Mouse (Mus musculus) hindbrain, embryonic 12.5 days (tissue): ENCODE measurements around the gene Mthfsl. TPM values are rescaled to one million over a fixed set of nuclear protein-coding genes. Genes with fewer than 3 reads are reported as not detected.
A peak's percentile ranks its signal among the peaks of the same experiment; 100 is the strongest.
"Not testable (repeated sequence)": the region's sequence is repeated elsewhere in the genome, so short reads cannot be mapped to it uniquely, and the experiment has no call there.

ENCODE experiments used
- ATAC-seq: fragments of 200-750 bp; cut with Nextera tagmentation; 2 replicates; pipeline ENCODE4 v1.8.0; 2017; ENCODE audit warnings: moderate TSS enrichment; ENCODE audit not compliant: low FRiP score
- H3K27ac ChIP-seq: fragments of 300-500 bp; sonication (generic); 2 replicates; pipeline ENCODE4 v1.5.1; 2016; ENCODE audit warnings: mild to moderate bottlenecking
- H3K27me3 ChIP-seq: fragments of 300-500 bp; sonication (generic); 2 replicates; pipeline ENCODE4 v1.6.1; 2016; ENCODE audit warnings: mild to moderate bottlenecking
- H3K36me3 ChIP-seq: fragments of 300-500 bp; sonication (generic); 2 replicates; pipeline ENCODE4 v1.6.1; 2016; ENCODE audit warnings: mild to moderate bottlenecking
- H3K4me1 ChIP-seq: fragments of 300-500 bp; sonication (generic); 2 replicates; pipeline ENCODE4 v1.6.1; 2016
- H3K4me2 ChIP-seq: fragments of 300-500 bp; sonication (generic); replicated peaks from 2 replicates; pipeline ENCODE4 v1.6.1; 2016; ENCODE audit warnings: mild to moderate bottlenecking
- H3K4me3 ChIP-seq: fragments of 300-500 bp; sonication (generic); 2 replicates; pipeline ENCODE4 v1.5.1; 2016; ENCODE audit warnings: mild to moderate bottlenecking
- H3K9ac ChIP-seq: fragments of 300-500 bp; sonication (generic); 2 replicates; pipeline ENCODE4 v1.6.1; 2016; ENCODE audit warnings: mild to moderate bottlenecking, moderate library complexity
- H3K9me3 ChIP-seq: fragments of 300-500 bp; sonication (generic); replicated peaks from 2 replicates; pipeline ENCODE4 v1.6.1; 2016; ENCODE audit warnings: mild to moderate bottlenecking
- WGBS: fragments of 180-500 bp; shearing (Covaris S2); methylation state at CpG from one replicate; pipeline ENCODE4 v1.1.7; 2016; 5-methylcytosine and 5-hydroxymethylcytosine counted together
- polyA plus RNA-seq: library from polyadenylated mRNA; unstranded; fragments of >200 nt; fragmentation: Nextera tagmentation; extraction: Ambion mirVana; gene quantifications from 2 replicates; pipeline ENCODE4 v1.2.1, GENCODE M21; 2016

Gene Mthfsl
- polyA plus RNA-seq, result 33.4 and 35.9 TPM in 2 replicates

DNA sequence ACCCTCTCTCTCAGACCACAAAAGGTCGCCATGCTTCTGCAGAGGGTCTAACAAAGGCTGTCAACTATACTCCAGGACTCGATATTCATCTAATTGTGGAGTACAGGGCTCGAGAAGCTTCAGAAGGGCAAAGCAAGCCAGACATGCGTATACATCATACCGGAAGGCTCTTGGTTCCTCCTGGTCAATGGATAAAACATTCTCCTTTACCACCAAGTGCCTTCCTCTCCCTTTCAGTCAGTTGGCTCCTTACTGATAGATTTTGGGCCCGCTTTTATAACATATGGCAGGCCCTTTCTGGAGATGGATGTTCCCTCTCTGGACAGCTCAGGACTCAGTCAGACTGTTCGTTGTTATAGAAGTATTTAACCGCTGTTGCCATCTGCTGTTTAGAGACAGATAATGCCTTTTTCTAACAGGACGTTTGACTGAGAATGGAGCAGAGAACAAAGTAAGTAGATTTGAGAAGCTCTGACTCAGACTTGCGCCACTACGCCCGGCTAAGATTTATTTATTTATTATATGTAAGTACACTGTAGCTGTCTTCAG, at the start of gene Mthfsl:
TSS of gene Mthfsl (minus strand) at position 308 of the 549 bp plus-strand sequence.
- Histone ChIP-seq H3K4me2 (peak within 1 kb of the TSS; percentile 46), H3K4me3 (peak within 1 kb of the TSS; percentile 28), H3K9ac (0 out of 2 replicates have a peak within 1 kb of the TSS, but pooled peaks have one; percentile 38), H3K27ac (peak within 1 kb of the TSS; percentile 73)
- 24% methylated on average over 11 of the region's 12 CpGs for WGBS
- not testable (repeated sequence) for H3K27me3 ChIP-seq, H3K36me3 ChIP-seq, H3K9me3 ChIP-seq, H3K4me1 ChIP-seq
- peak; percentile 62 for ATAC-seq

DNA sequence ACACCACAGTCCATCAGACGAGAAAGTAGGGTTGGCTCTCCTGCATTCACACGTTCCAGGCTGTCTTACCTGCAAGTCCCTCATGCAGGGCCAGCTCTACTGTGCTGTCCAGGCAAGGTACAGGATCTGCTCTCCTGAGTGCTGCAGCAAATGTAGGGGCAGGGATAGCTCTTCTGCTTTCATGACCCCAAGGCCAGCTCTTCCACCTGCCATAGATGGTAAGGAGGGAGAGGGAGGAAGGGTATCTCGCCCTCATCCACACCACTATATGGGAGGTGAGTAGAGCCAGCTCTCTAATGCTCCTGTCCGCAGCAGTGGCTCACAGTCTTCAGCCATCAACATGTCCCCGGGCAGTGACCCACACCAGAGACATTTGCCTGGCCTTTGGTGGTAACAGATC, 49.4 kb upstream of the Mthfsl start:
- WGBS, result 90% methylated on average over 5 of the region's 5 CpGs
- H3K36me3 ChIP-seq, H3K4me3 ChIP-seq, H3K4me1 ChIP-seq, ATAC-seq, H3K4me2 ChIP-seq, H3K9ac ChIP-seq, H3K27me3 ChIP-seq, H3K27ac ChIP-seq, H3K9me3 ChIP-seq: not testable (repeated sequence)

DNA sequence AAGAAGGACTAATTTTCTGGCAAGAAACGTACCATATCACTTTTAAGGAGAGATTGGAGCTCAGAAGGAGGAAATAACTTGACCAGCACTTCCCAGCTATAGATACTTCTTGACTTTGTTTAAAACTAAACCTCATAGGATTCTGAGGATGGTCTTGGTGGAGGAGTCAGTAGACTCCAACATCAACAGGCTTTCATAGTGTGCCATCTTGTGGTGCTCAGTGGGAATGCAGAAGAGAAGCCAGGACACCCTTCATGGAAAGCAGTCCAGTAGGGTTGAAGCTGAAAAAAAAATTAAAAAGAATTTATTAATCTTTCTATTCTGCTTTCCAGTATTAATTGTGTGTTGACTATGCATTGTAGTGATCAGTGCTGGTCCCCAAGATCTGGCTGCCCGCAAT, 26.6 kb upstream of the Mthfsl start:
- not testable (repeated sequence) for H3K9me3 ChIP-seq, ATAC-seq, H3K27ac ChIP-seq, H3K9ac ChIP-seq, H3K4me1 ChIP-seq, H3K4me2 ChIP-seq, H3K27me3 ChIP-seq, H3K36me3 ChIP-seq, H3K4me3 ChIP-seq
- WGBS, result 40% methylated on average over 1 of the region's 2 CpGs

DNA sequence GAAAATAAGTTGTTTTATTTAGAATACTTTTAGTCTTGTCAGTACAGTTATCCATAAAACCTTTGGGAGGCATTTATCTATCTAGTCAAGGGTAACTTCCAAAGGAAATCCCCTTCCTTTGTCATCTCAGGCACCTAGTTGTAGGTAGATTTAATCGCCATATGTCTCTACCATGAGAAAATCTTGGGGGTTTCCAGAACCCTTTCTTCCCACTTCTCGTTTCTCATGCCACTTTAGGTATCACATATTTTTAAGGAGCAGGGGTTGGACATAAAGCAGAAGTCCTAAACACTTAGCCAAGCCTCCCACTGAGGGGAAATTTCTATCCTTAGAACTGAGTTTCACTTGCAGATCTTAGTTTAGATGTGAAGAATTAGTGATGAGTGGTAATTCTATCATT, 25.9 kb upstream of the Mthfsl start:
- H3K27ac ChIP-seq, ATAC-seq, H3K36me3 ChIP-seq, H3K27me3 ChIP-seq, H3K4me2 ChIP-seq, H3K4me3 ChIP-seq, H3K9ac ChIP-seq, H3K4me1 ChIP-seq, H3K9me3 ChIP-seq: not testable (repeated sequence)
- WGBS, result 93% methylated on average over 1 of the region's 2 CpGs

DNA sequence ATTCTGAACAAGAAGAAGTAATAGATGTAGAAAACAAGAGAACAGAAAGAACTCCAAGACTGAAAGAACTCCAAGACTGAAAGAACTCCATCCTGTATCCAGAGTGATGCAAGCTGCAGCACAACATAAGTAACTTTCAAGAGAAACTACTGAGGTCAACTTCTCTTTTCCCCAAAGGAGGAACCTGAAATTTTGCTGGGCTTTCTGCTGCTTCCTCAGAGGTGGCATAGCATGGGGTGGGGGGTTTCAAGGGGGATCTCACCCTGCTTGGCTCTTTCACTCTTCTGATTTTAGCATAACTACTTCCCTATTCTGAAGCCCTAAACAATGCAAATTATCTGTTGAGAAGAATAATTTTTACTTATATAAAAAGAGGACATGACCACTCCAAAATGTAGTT, 15.2 kb upstream of the Mthfsl start:
- H3K27me3 ChIP-seq, H3K4me2 ChIP-seq, H3K36me3 ChIP-seq, H3K4me3 ChIP-seq, H3K4me1 ChIP-seq, H3K9me3 ChIP-seq, H3K27ac ChIP-seq, H3K9ac ChIP-seq, ATAC-seq: not testable (repeated sequence)

DNA sequence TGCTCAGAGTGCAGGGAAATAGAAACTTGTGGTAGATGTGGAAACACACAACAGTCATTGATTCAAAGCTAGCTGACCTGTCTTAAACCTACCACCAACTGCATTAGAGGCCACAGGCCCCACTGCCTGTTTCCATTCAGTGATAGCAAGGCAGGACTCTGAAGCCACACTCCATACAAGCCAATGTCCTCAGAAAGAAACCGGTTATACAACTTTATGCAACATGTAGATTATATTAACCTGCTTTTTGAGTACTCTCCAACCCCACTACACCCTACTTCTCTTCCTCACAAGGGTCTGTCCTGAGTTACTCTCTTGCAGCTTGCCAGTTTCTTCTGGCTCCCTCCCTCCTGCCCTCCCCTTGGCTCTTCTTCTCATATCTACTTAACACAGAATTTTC, 13.1 kb upstream of the Mthfsl start:
- not testable (repeated sequence) for ATAC-seq, H3K4me3 ChIP-seq
- WGBS, result 80% methylated on average over 1 of the region's 1 CpGs

DNA sequence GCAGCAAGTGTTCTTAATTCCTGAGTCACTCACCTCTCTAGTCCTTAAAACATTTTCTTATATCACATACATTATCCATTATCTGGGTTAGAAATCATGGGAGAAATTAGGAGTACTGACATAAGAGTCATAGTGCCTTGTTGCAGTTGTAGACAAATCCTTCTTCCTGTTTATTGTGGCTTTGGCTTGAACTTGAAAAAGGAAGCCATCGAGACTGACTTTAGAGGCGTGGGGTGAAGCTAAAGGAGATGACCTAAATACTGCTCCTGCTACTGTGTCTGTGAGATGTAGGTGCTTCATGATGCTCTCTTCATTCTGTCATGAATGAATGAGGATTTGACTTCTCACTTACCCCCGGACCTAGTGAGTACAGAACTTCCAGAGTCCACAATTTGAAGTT, 12.2 kb upstream of the Mthfsl start:
- 76% methylated on average over 3 of the region's 3 CpGs for WGBS
- not testable (repeated sequence) for H3K27ac ChIP-seq, H3K4me1 ChIP-seq, H3K9ac ChIP-seq, H3K9me3 ChIP-seq, H3K27me3 ChIP-seq, ATAC-seq, H3K36me3 ChIP-seq, H3K4me2 ChIP-seq, H3K4me3 ChIP-seq

More for the DNA sequence above, 13.1 kb upstream of the Mthfsl start:
- H3K36me3 ChIP-seq, H3K4me2 ChIP-seq, H3K27ac ChIP-seq, H3K9me3 ChIP-seq, H3K4me1 ChIP-seq, H3K9ac ChIP-seq, H3K27me3 ChIP-seq: not testable (repeated sequence)

DNA sequence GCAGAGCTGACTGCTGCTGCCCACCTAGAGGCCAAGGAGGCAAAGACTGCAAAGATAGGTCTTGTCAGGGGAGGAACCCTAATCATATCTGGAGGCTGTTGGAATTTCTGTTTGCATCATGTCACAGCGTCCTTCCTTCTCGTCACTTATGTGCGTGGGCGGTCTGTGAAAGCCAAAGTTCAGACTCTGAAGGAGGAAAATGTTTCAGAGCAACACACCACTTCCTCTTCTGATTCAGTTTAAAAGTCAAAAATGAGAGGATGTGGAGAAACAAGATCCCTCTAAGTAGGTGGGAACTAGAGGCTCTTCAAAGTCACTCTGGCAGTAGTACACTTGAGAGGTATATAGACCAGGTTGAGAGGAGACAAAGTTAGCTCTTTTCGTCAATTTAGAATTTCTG, 11.6 kb upstream of the Mthfsl start, which contains the start of gene Bcl2a1d:
TSS of gene Bcl2a1d (minus strand) at position 187 of the 400 bp plus-strand sequence.
- 90% methylated on average over 5 of the region's 5 CpGs for WGBS

DNA sequence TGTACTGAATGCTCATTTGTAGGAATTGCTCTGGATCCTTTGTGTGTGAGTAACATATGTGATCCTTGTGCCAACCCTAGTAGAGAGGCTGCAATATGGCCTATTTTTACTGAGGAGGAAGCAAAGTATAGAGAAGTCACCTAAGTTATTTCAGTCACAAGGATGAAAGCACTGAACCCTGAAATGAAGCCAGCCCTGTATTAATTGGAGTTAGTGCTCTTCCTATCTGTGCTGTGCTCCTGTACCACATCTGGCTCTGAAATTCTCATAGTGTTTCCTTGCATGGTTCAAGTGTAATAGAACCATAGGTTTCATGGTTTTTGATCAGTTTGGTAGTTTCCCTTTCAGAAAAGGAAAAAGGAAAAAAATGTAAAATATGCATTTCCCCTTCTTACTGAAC, 8.2 kb upstream of the Mthfsl start:
- H3K4me1 ChIP-seq, H3K9me3 ChIP-seq, H3K4me3 ChIP-seq, H3K27me3 ChIP-seq, H3K36me3 ChIP-seq, H3K9ac ChIP-seq, H3K27ac ChIP-seq, ATAC-seq, H3K4me2 ChIP-seq: not testable (repeated sequence)

More for the DNA sequence above, 11.6 kb upstream of the Mthfsl start, which contains the start of gene Bcl2a1d:
- not testable (repeated sequence) for ATAC-seq, H3K27ac ChIP-seq, H3K4me3 ChIP-seq, H3K27me3 ChIP-seq, H3K4me2 ChIP-seq, H3K36me3 ChIP-seq, H3K9me3 ChIP-seq, H3K9ac ChIP-seq, H3K4me1 ChIP-seq

DNA sequence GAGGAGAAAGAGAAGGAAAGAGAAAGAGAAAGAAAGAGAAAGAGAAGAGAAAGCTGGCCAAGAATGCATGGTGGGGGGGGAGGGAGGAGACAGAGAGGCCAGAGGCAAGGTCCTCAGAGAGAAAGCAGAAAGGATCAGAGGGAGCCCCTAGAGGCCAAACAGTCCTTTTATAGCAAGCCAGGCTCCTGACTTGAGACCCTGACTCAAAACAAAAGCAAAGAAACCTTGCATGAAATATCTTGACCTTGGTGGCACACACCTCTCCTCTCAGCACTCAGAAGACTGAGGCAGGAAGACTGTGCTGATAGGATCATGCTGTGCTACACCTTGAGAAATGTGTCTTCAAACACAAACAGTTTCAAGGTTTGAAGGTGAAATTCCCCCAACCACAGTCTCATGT, 1.5 kb upstream of the Mthfsl start:
- not testable (repeated sequence) for H3K4me2 ChIP-seq, H3K4me1 ChIP-seq, H3K27ac ChIP-seq, H3K9me3 ChIP-seq, ATAC-seq, H3K27me3 ChIP-seq, H3K9ac ChIP-seq, H3K36me3 ChIP-seq, H3K4me3 ChIP-seq

DNA sequence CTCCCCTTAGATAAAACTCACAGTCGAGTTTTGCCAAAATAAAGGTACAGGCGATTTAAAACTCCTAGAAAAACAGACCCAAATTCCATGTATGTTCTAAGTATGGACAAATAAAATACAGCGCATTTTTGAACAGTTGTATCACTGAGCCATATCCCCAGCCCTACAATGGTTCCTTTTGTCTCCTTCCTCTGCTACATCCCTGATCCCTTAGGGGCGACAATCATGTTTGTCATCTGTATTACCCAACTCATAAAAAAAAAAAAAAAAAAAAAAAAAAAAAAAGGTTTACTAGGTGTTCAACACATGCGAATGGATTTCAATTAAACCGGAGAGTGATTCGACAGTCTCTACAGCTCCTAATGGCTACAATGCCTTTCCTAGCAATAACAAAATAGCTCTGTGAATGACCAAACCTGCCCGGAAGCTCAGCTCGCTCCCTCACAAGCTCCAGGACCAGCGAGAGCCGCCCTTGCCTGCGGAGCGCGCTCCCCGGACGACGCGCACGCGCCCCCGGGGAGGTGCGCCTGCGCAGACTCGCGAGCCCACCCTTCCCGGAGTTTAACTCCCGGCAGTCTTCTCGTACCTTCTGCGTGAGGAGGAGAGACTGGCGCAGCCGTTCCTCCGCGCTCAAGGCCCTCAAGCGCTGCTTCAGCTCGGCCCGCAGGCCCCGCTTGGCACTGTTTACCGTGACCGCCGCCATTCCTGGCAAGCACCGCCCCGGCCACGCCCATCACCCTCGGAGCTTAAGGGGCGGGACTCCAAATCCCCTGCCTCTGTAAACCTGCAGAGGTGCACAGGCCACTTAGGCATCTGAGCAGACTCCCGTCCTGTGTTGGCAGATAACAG, 799 bp downstream of the Mthfsl start:
- not testable (repeated sequence) for H3K36me3 ChIP-seq, H3K4me1 ChIP-seq, H3K9ac ChIP-seq, H3K9me3 ChIP-seq, H3K27me3 ChIP-seq
- ATAC-seq, result peak; percentile 95
- WGBS, result 8% methylated on average over 16 of the region's 46 CpGs
- peak overlapping the region; percentile 46 for H3K4me2 ChIP-seq
- H3K27ac ChIP-seq, result peak overlapping the region; percentile 73
- peak overlapping the region; percentile 28 for H3K4me3 ChIP-seq

DNA sequence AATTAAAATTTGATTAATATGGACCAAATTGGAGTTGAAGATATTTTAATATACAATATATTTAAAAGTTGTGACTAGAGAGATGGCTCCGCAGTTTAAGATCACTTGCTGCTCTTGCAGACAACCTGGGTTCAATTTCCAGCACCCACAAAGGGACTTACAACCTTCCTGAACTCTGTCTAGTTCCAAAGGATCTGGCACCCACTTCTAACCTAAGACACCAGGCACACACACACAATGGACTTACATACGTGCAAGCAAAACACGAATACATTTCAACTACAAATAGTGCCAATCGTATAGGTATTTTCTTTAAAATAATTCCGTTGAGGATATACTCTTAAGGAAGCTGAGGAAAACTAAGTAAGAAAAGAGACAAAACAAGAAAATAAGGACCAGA, 1.5 kb downstream of the Mthfsl start:
- H3K27me3 ChIP-seq, H3K27ac ChIP-seq, ATAC-seq, H3K4me1 ChIP-seq, H3K9me3 ChIP-seq, H3K36me3 ChIP-seq, H3K4me3 ChIP-seq, H3K9ac ChIP-seq: not testable (repeated sequence)
- H3K4me2 ChIP-seq, result peak overlapping the region; percentile 46
- WGBS, result 66% methylated on average over 5 of the region's 5 CpGs

DNA sequence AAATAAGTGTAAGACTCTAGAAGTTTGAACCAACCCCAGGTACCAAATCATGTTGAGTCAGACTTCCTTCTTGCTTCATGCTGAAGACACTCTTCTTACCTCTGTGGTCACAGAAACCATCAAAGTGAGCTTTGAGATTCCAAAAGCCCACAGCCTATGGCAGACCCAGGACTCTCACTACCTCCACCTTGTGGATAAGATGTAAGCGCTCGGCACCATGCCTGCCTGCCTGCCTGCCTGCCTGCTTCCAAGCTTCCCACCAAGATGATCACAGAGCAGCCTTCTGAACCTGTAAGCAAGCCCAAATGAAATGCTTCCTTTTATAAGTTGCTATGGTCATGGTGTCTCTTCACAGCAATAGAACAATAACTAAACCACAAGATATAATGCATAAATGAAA, 2.0 kb downstream of the Mthfsl start:
- not testable (repeated sequence) for H3K27me3 ChIP-seq, H3K4me3 ChIP-seq, H3K4me1 ChIP-seq, H3K4me2 ChIP-seq, H3K9me3 ChIP-seq, H3K36me3 ChIP-seq, H3K9ac ChIP-seq, H3K27ac ChIP-seq
- 34% methylated on average over 2 of the region's 2 CpGs for WGBS
- ATAC-seq, result peak; percentile 6; the same call in 1 of the 2 replicates
